Mouse (Mus musculus): Measurements from ENCODE around the gene Psmb11. TPM values are rescaled to one million over a fixed set of nuclear protein-coding genes. Genes with fewer than 3 reads are reported as not detected.

Psmb11 gene
- not detected for polyA plus RNA-seq (2017; shearing (Covaris generic))

GRCm38 (mm10) chr14:54621133-54621532 is at the start of gene Psmb11:
Gene Psmb11, plus strand, starts transcription at chr14:54621433.

GRCm38 (mm10) chr14:54577089-54577982 is 43.9 kb upstream of the Psmb11 start, which contains the start of gene Ajuba:
Gene Ajuba, minus strand, starts transcription at chr14:54577558.

GRCm38 (mm10) chr14:54605752-54606321 is 15.4 kb upstream of the Psmb11 start, which contains the start of gene 4931414P19Rik:
Gene 4931414P19Rik, minus strand, starts transcription at chr14:54605993.

GRCm38 (mm10) chr14:54617897-54618365 is 3.3 kb upstream of the Psmb11 start, which contains the start of gene Psmb5:
Gene Psmb5, minus strand, starts transcription at chr14:54618022.

GRCm38 (mm10) chr14:54640946-54641304 is 19.7 kb downstream of the Psmb11 start, which contains the start of gene Gm17606:
Gene Gm17606, plus strand, starts transcription at chr14:54640952.

GRCm38 (mm10) chr14:54641305-54641969 is 20.2 kb downstream of the Psmb11 start, which contains the start of gene Cdh24:
Gene Cdh24, minus strand, starts transcription at chr14:54641364.

Other genes starting within 250 kb of the Psmb11 start
- gene Slc7a7, start 203.7 kb upstream of the Psmb11 start, polyA plus RNA-seq (2017; shearing (Covaris generic)), result 1.6 TPM
- gene Mrpl52, start 194.5 kb upstream of the Psmb11 start, polyA plus RNA-seq (2017; shearing (Covaris generic)), result 215 TPM
- 6.9 TPM for gene Mmp14, start 189.8 kb upstream of the Psmb11 start, polyA plus RNA-seq (2017; shearing (Covaris generic))
- gene Lrp10, start 157.3 kb upstream of the Psmb11 start, polyA plus RNA-seq (2017; shearing (Covaris generic)), result 391 TPM
- gene Rem2, start 145.3 kb upstream of the Psmb11 start, polyA plus RNA-seq (2017; shearing (Covaris generic)), result 0.71 TPM
- 44.9 TPM for gene Prmt5, start 103.9 kb upstream of the Psmb11 start, polyA plus RNA-seq (2017; shearing (Covaris generic))
- 31.7 TPM for gene Haus4, start 66.8 kb upstream of the Psmb11 start, polyA plus RNA-seq (2017; shearing (Covaris generic))
- gene Ajuba, start 43.9 kb upstream of the Psmb11 start, polyA plus RNA-seq (2017; shearing (Covaris generic)), result 0.53 TPM
- 2.4 TPM for gene 4931414P19Rik, start 15.4 kb upstream of the Psmb11 start, polyA plus RNA-seq (2017; shearing (Covaris generic))
- 216 TPM for gene Psmb5, start 3.4 kb upstream of the Psmb11 start, polyA plus RNA-seq (2017; shearing (Covaris generic))
- gene Gm17606, start 19.5 kb downstream of the Psmb11 start, polyA plus RNA-seq (2017; shearing (Covaris generic)), result not detected
- gene Cdh24, start 19.9 kb downstream of the Psmb11 start, polyA plus RNA-seq (2017; shearing (Covaris generic)), result 1.9 TPM
- gene 1700123O20Rik, start 64.8 kb downstream of the Psmb11 start, polyA plus RNA-seq (2017; shearing (Covaris generic)), result 79.9 TPM
- gene Acin1, start 65.5 kb downstream of the Psmb11 start, polyA plus RNA-seq (2017; shearing (Covaris generic)), result 108 TPM
- gene Gm29776, start 77.4 kb downstream of the Psmb11 start, polyA plus RNA-seq (2017; shearing (Covaris generic)), result not detected
- not detected for gene Cebpe, start 90.7 kb downstream of the Psmb11 start, polyA plus RNA-seq (2017; shearing (Covaris generic))
- 0.34 TPM for gene Slc7a8, start 160.5 kb downstream of the Psmb11 start, polyA plus RNA-seq (2017; shearing (Covaris generic))
- not detected for gene Rnf212b, start 192.7 kb downstream of the Psmb11 start, polyA plus RNA-seq (2017; shearing (Covaris generic))
- 11.9 TPM for gene Homez, start 249.5 kb downstream of the Psmb11 start, polyA plus RNA-seq (2017; shearing (Covaris generic))